Mouse (Mus musculus): Measurements from ENCODE around the gene Nop9.

DNA sequence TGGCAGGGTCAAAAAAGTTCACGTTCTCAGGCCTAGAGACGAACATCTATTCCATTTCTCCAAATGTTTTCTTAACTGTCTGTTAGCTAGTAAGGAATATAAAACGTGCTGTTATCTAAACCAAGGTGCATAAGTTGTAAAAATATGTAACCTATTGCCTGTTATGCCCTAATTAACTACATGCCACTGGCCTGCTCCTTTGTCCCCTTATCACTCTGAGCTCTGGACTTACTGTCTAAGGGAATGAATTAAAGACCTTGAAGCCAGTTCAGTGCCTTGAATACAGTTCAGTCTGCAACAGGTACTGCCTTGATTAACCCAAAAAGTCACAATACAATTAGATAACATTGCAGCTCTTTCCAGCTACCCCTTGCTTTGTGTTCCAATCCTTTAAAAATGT is 10.2 kb upstream of the Nop9 start:
- TF ChIP-seq CTCF (IDR thresholded peaks at IDR 0.05; ENCODE audit: low read depth): no peak
- no peak for TF ChIP-seq EP300 (IDR thresholded peaks at IDR 0.05; ENCODE audit: low read depth)

Data from liver, postnatal 0 days (tissue).